Mouse (Mus musculus): ENCODE data around the gene Cntd1.

The Cntd1 gene

DNA sequence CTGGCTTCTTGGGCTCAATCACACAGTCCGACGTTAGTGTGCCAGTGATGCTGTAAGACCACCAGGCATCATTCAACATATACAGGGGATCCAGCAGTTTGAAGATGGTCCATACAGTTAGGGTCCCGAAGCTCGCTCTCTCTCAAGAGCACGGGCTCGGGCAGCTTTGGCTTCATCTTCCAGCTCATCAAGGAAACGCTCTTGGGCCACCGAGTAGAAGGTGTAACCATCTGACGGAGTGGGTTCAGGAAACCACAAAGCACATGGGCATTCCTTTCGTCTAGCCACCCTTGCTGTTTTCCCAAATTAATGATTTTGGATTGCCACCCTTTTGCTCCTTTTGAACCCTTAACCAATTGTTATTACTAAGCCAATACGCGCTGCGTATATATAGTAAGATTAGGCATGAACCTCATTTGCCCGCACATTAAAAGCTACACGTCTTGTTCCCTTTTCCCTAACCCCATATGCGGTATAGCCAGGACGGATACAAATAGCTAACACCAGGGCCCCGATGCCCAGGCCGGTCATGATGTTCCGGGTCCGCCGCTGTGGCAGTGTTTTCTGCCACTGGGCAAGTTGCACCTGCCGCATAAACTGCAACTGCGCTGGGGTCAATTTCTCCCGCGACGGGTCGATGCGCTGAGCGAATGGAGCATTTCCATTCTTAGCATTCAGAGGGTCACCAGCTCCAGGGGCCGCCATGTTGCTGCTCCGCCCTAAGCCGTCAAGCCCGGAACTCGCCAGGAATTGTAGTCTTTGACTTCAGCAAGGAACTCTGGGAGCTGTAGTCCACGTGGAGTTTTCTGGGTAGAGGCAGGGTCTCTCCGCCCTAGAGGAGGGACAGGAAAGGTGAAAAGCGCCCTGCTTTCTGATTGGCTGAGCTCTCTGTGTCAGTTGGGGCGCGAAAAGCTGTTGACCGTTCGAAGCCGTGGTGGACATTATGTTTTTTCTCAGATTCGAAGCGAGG is at the start of gene Cntd1, which contains the start of gene Coa3:
Gene Cntd1, plus strand, starts transcription at position 790 of the 970 bp plus-strand sequence.
Gene Coa3, minus strand, starts transcription at position 892 of the 970 bp plus-strand sequence.
- peak; percentile 85 for DNase-seq

DNA sequence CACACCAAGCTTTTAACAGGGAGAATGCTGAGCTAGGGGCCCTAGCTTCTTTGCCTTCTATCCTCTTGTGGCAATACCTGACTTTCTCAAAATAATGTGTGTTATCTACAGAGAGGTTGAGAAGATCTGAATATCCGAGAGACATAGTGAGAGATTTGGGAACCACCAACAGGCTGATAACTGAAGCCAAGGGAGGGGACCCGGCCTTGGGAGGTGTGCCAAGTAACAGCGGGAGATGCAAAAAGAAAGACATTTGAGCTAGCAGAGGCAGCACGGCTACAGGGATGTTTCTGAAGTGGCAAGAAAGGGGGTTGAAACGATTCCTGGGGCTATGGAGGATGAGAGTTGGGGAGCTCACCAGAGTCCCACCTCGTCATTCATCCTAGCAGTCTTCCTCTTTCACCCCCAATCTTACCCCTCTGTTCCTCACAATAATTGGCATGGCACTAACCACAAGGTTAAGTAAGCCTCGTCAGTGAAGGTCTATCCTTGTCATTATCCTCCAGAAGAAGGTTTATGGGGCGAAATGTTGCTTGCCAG is 49.4 kb upstream of the Cntd1 start:
- DNase-seq, result no peak

DNA sequence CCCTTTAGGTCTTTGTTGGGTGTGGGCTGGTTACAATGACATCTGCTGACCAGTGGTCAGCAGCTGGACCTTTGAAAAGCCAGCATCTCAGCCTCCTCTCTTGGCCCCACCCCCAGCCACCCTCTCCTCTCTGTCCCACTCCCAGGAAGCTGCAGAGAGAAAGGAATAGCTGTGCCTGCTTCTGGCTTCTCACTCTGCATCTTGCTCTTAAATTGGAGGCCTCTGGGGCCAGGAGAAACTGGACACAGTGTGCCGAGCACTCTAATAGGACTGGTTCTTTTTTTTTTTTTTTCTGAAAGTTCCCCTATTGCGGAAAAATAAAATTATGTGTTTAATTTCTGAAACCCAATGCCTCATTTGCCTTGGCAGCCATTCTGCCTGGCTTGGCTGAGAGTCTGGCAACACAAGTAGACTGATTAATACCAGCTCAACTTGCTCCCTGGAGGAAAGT is 48.7 kb upstream of the Cntd1 start:
- DNase-seq, result no peak

DNA sequence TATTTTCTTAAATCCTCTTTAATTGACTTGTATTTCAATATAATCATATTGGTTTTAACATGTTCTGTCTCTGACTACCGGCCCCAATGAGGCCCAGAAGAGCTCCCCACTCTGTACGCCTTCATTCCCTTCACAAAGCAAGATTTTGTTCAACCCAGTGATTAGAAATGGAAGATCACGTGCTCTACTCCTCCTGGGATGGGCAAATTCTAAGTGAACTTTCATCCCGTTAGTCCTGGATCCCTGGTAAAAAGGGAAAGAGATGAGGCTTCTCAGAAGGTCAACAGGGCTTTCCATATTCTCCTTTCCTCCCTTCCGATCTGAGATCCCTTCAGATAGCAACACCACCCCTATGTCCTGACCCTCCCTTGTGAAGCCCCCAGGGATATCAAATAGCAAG is 48.3 kb upstream of the Cntd1 start:
- DNase-seq, result no peak

DNA sequence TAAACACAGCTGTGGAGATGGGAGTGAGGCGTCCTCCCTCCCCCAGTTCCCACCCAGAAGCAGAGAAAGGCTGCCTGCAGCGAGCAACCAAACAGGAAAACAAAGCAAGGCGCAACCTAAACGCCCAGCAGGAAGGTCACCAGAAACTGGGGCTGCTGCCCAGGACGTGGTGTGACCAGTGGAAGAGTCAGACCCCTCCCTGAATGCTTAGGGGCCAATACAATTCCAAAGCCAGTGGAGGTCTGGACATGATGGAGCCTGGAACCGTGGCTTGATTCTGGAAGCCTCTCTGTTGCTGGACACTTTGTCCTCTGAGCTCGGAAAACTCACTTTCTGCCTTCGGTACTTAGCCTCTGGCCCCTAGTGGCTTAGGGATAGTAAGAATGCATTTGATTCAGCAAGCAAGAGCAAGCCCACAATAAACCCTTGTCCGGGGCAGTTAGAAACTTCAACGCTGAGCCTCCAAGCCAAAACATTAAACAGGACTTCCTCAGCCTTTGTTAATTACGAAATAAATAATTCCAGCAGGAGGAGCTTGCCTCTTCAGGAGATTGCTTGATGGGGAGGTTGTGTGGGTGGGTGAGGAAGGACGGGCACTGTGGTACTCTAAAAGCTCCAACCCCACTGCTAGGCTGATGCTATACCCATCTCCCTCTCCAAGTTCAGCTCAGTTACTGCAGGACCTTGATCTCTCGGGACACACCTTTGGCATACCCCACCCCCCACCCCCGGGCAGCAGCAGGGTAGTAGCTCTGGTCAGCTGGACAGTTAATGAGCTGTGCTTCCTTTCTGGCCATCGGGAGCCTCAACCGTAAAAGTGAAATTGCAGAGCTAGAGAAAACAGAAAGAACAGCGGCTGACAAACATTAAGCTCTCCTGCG is 47.6 kb upstream of the Cntd1 start:
- no peak for DNase-seq

DNA sequence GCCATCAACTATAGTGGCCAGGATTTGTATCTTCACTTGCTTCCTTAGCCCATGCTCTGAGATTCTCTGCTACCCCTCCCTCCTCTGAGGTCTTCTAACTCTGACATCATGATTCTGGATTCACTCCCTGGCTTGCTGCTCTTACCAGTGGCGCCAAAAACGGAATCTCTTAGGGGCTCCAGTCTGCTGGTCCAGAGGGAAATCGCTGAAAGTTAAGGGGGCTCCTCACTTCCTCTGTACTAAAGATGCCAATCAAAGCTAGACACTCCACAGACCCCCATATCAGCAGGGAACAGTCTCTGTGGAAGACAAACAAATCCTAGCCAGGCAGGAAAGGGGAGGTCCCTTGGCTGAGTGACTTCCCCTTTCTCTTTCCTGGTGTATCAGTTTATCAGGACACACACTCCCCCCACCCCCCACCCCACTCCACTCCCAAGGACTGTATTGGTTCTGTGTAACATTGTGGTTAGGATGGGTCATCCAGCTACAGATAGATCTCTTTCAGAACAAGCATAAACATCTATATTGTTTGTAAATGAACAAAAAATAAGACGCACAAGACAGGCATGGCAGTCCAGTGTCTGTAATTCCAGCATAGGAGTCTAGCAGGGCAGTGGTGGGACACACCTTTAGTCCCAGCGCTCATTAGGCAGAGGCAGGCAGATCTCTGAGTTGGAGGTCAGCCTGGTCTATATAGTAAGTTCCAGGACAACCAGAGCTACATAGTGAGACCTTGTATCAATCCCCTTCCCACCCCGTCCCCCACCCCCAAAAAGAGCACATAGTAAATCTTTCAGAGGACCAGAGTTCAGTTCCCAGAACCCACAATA is 46.6 kb upstream of the Cntd1 start:
- DNase-seq, result no peak

DNA sequence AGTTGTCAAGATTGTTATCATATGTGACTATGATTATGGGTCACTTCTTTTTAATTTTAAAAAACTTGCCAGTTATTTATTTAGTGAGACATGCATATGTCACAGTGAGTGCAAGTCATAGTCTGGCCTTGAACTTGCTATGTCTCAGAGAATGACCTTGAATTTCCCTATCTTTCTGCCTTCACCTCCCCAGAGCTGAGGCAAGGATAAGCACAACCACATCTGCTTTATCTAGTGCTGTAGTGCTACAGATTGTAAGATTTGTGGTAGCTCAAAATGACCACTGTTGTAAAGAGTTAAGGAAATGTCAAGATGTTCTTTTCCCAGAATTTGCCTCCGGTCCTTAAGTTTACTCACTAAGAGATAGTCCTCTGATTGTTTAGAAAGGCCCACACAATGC is 45.6 kb upstream of the Cntd1 start:
- no peak for DNase-seq

DNA sequence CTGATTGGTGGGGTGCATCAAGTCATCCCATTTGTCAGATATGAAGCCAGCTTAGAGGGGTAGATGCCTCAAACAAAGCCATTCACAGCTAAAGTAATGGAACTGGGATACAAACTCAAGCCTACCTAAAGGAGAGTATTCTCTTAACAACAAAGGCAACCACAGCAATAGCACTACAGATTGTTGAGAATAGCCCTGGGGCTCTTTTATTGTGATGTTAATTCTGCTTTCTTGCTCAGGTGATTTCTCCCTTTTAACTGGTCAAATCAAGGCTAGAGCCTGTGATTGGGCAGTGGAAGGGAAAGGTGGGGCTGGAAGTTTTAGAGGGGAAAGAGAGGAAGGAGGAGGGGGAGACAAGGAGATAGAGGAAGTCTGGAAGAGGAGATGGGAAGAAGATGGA is 44.7 kb upstream of the Cntd1 start:
- DNase-seq, result no peak

DNA sequence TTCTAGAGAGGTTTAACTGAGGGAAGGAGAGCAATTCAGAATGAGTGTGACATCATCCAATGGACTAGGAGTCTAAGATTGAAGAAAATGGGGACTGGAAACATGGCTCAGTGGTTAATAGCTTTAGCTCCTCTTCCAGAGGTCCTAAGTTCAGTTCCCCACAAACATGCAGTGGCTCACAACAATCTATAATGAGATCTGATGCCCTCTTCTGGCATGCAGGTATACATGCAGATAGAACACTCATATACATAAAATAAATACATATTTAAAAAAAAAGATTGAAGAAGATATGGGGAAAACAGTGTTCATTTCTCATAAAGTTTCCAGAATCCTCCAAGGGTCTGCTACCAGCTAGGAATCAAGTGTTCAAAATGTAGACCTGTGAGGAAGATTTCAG is 43.4 kb upstream of the Cntd1 start:
- no peak for DNase-seq

DNA sequence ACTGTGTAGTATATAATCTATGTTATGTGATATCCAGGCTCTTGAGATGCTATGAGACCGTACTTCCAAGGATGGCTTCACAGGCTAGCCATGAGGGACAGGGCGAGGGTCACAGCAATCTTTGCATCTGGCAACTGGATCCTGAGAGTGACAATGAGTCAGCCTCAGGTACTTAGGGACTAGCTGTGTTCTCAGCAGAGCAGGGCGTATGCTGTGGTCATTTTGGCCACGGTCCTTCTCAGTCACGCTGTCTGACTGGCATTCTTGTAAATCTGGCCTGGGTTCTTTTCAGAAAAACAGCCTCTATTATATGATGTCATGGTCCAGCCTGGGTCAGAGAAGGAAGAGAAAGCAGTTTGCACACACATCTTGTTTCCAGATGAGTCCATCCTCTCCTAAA is 42.0 kb upstream of the Cntd1 start:
- DNase-seq, result no peak

DNA sequence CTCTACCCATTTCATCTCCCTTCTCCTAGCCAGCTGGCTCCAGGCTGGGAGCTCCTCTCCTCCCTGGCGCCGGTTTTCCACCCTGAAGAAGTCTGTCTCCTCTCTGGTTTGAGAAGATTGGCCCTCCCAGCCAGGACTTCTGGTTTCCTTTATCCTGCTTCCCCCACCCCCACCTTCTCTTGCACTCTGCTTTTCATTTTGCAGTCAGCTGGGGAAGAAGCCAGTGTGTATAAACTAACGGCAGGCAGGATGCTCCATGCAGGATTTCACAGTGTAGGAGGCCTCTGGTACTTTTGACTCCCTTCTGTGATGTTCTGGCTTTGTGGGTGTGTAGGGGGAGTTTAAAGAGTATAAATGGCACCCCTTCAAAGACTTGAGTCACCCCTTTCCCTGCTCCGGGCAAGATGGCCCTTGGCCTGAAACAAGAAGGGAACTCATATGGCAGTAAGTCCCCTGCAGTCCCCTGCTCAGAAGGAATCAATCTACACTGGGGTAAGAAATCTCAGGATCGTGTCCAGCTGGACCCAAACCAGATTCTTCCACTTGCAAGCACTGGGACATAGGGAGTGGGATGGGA is 40.7 kb upstream of the Cntd1 start:
- DNase-seq, result no peak

DNA sequence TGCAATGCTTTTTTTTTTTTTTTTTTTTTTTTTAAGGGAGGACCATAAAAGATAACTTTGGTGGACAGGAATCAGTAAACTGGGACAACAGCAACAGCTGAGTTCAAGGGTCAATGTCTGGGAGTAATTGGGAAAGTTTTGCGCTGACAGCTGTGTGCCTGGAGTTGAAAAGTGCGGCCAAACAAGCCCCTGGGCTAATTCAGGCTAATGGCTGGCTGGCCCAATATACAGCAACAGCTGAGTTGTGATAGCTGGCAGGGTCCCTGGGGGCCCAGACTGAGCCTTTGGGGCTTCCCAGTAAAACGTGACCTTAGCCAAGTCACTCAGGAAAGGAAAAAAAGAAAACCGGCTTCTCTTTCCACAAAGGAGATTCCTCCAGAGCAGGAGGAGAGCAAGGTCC is 33.7 kb upstream of the Cntd1 start:
- DNase-seq, result no peak

DNA sequence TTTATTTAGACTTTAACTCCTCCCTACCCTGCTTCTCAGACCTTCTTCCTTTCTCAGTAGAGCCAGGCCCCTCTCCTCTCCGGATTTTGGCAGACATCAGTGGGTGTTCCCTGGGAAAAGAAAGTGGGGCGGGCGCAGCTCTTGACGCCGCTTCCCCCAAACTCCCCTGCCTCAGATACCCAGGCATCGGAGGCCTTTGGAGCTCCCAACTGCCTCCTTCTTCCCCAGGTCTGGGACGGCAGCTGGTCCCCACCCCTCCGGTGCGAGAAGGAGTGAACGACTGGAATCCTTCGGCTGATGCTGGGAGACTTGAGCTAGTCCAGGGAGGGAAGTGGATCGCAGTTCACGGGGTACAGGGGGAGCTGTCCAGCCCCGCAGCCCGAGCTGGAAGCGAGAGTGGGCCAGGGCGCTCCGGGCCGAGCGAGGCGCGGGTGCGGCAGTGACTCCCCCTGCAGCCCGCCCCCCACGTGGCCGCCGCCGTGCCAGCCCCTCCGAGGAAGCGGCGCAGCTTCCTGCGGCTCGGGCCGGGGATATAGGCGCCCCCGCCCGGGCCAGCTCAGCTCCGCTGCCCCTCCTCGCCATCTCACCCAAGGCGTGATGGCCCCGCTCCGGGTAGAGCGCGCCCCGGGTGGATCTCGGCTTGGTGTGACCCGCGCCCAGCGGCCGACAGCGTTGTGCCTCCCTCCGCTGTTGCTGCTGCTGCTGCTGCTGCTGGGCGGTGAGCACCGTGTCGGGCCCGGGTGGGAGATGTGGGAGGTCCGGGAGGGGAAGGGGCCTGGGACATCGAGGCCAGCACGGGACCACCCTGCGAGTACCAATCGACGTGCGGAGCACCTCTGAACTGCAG is 32.7 kb upstream of the Cntd1 start, which contains the start of gene Ramp2:
Gene Ramp2, plus strand, starts transcription at position 174 of the 847 bp plus-strand sequence.
- no peak for DNase-seq

DNA sequence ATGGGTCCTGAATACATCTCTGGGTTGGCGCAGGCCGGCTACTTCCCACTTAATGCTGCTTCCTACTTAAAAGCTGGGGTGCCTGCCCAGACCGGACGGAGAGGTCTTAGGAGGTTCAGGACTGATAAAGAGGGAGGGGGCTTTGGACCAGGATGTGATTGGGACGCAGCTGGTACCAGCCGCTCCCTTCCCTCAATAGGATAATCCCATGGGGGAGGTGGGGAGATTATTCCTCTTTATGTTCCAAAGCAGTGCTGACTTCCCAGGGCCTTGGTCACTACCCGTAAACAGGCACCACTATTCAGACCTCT is 32.2 kb upstream of the Cntd1 start:
- DNase-seq, result no peak

DNA sequence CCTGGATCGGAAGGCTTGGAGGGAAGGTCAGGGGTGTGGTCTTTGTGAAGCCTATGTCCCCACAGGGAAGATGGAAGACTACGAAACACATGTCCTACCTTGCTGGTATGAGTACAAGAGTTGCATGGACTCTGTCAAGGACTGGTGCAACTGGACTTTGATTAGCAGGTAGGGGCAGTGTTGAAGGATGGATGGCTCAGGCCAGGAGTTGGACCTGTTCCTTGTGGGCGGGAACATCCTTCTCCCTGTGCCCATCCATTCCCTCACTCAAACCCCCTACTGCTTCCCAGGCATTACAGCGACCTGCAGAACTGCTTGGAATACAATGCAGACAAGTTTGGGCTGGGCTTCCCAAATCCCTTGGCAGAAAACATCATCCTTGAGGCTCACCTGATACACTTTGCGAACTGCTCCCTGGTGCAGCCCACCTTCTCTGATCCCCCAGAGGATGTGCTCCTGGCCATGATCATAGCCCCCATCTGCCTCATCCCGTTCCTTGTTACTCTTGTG is 31.2 kb upstream of the Cntd1 start:
- no peak for DNase-seq

DNA sequence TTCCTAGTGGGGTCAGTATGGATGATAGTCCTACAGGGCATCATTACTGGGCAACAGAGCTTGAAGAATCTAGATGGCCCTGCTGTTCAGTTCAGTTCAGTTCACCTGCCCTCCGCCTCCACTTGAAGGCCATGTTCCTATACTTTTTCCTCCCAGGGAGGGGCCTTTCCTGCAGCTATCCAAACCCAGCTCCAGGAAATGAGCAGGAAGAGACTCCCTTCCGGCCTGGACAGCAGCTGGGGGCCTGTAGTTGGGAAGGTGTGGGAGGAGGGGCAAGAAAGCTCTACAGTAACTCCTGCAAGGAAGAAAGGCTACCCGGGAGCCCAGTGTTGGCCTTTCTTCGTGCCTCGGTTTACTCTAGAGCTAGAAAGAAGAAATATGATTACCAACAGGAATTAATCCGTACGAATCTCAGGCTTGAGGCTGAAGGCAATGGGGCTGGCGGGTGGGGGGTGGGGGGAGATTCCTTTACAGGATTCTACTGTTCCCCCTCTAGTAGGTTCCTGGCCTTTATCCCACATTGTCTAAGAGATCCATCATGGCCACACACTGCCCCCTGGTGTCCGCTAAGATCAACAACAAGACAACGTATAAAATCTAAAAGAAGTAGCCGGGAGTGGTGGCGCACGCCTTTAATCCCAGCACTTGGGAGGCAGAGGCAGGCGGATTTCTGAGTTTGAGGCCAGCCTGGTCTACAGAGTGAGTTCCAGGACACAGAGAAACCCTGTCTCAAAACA is 30.4 kb upstream of the Cntd1 start:
- DNase-seq, result peak; percentile 52

DNA sequence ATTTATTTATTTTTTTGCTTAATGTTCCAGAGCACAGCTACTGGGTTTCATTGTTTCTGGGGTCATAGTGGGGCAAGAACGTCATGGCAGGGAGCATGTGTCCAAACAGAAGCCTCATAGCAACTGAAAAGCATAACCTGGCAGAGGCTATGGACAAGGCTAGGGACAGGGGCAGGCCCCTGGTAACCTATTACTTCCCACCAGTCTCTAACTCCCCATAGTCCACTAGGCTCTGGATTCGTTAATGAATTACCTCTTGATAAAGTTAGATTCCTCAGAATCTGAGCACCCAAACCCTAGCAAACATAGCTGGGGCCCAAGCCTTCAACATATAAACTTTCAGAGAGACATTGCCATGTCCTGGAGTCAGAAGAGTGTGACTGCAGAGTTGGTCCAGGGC is 27.8 kb upstream of the Cntd1 start:
- DNase-seq, result no peak

DNA sequence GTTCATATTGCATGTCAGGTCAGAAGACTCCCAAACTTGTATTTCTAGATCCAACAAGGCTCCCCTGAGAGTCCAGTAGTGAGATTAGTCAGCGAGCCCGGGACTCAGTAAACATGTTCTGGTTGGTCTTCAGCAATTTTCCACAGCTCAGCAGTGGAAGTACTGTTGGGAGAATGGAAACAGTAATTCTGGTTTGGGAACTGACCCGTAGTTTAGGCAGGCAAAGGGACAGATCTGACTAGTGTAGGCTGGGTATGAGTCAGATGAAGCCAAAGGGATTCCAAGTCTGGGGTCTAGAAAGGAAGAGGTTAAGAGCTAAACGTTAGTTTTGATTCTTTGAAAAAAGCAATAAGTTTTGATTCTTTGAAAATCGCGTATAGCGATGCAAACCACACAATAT is 25.9 kb upstream of the Cntd1 start:
- no peak for DNase-seq

DNA sequence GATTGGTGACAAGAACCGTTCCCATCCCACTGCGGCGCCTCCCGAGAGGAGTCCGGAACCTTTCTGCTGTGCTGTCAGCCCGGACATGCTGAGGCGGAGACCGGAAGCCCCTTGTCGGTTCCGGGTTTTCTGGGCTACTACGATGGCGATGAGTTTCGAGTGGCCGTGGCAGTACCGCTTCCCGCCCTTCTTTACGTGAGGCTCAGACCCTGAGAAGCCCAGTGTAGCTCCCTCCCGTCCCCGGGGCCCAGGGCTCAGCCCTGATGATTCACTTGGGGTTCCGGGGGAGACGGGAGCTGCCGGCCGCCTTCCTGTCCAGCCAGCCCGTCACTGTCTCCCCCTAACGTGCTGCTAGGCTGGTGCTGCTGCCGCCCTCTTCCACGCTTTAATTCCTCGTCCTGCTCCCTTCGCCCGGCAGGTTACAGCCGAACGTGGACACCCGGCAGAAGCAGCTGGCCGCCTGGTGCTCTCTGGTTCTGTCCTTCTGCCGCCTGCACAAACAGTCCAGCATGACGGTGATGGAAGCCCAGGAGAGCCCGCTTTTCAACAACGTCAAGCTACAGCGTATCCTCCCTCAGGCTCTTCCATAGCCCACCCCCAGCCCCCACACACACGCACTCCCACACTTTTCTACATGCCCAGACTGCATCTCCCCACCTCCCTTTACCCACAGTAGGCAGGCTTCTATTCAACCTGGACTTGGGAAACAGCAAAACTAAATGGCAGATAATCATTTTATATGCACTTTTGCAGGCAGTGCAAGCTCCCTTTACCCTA is 25.0 kb upstream of the Cntd1 start, which contains the start of gene Vps25:
Gene Vps25, plus strand, starts transcription at position 95 of the 777 bp plus-strand sequence.
- DNase-seq, result peak; percentile 79

All from cerebellum, adult 9-11 months (tissue).